In genomic region chr2:151842648-151843226, GRCm38 (mm10) we compare ENCODE assay signal across 9 mouse cellular contexts. TPM values are rescaled to one million over a fixed set of nuclear protein-coding genes. Genes with fewer than 3 reads are reported as not detected.
DNase-seq lines count a peak whose midpoint lies in the region; ATAC-seq and TF ChIP-seq lines count a peak whose summit lies in the region.
"Had no signal": no experiment of that assay in that cellular context is flagged by ENCODE, and none has a peak within 500 bp of the region (broad histone marks: within the 10 kb centered on the region; RNA-seq: fewer than 3 reads in every experiment).

TSS of gene Rspo4 (plus strand) at chr2:151842927.

- 1% methylated on average over 48 of the region's 50 CpGs for WGBS in forebrain, embryonic 11.5 days
- 2% methylated on average over 39 of the region's 50 CpGs for WGBS in liver, embryonic 11.5 days
- 2% methylated on average over 45 of the region's 50 CpGs for WGBS in stomach, postnatal 0 days

- peak; percentile 71 for ATAC-seq in forebrain, embryonic 11.5 days (replicated peaks; ENCODE audit: low FRiP score)
- peak; percentile 51; the same call in 1 of the 2 replicates for ATAC-seq in liver, embryonic 11.5 days (replicated peaks; ENCODE audit: low FRiP score)
- ATAC-seq in stomach, postnatal 0 days (ENCODE audit: low FRiP score, low TSS enrichment) = peak; percentile 35; the same call in 1 of the 2 replicates

- no peak for TF ChIP-seq CTCF in stomach, postnatal 0 days (IDR thresholded peaks at IDR 0.05; ENCODE audit: low read depth)

- H3K4me1 ChIP-seq in forebrain, embryonic 11.5 days (replicated peaks; ENCODE audit: control insufficient read depth, insufficient read depth, low read length) = 0 out of 2 replicates have a peak, but pooled peaks cover 8% of the 10 kb centered on the region
- H3K4me1 ChIP-seq in liver, embryonic 11.5 days (replicated peaks; ENCODE audit: control insufficient read depth, insufficient read depth, low read length) = no peaks in the 10 kb centered on the region
- H3K4me1 ChIP-seq in stomach, postnatal 0 days (replicated peaks; ENCODE audit: control insufficient read depth, insufficient read depth) = no peaks in the 10 kb centered on the region

- peak within 1 kb of the TSS; percentile 31 for H3K4me3 ChIP-seq in forebrain, embryonic 11.5 days (ENCODE audit: low read depth, low read length)
- H3K4me3 ChIP-seq in liver, embryonic 11.5 days (ENCODE audit: low read depth, low read length) = peak within 1 kb of the TSS; percentile 39
- H3K4me3 ChIP-seq in stomach, postnatal 0 days (ENCODE audit: low read depth, low read length) = peak within 1 kb of the TSS; percentile 35

- H3K4me2 ChIP-seq in forebrain, embryonic 11.5 days (ENCODE audit: low read depth, low read length, severe bottlenecking) = peak within 1 kb of the TSS; percentile 62
- peak within 1 kb of the TSS; percentile 66 for H3K4me2 ChIP-seq in liver, embryonic 11.5 days
- peak within 1 kb of the TSS; percentile 56 for H3K4me2 ChIP-seq in stomach, postnatal 0 days (replicated peaks; ENCODE audit: low read depth)

- peak; percentile 21 to 31 for DNase-seq in kidney, postnatal 4 days
- no peak for DNase-seq in kidney, adult 11 months
- DNase-seq in forebrain, embryonic 11.5 days (ENCODE audit: low spot score) = peak; percentile 65
- DNase-seq in liver, embryonic 11.5 days (ENCODE audit: low spot score) = no peak
- peak; percentile 32 for DNase-seq in stomach, postnatal 0 days (ENCODE audit: low spot score)
- DNase-seq in cerebellum, adult 11-12 months = no peak
- no peak for DNase-seq in thymus, postnatal 0 days (ENCODE audit: low spot score)
- DNase-seq in right cerebral cortex, postnatal 14 days = no peak
- DNase-seq: adrenal gland, adult 8-10 months had no signal

- H3K9me3 ChIP-seq in forebrain, embryonic 11.5 days (ENCODE audit: control insufficient read depth, low read length) = no peaks in the 10 kb centered on the region
- H3K9me3 ChIP-seq in liver, embryonic 11.5 days (ENCODE audit: control insufficient read depth, low read length) = no peaks in the 10 kb centered on the region
- no peaks in the 10 kb centered on the region for H3K9me3 ChIP-seq in stomach, postnatal 0 days (ENCODE audit: control insufficient read depth, low read length)

- H3K36me3 ChIP-seq in forebrain, embryonic 11.5 days (ENCODE audit: control insufficient read depth, insufficient read depth, low read length) = no peaks in the 10 kb centered on the region
- H3K36me3 ChIP-seq in liver, embryonic 11.5 days (ENCODE audit: control insufficient read depth, insufficient read depth, low read length) = no peaks in the 10 kb centered on the region
- no peaks in the 10 kb centered on the region for H3K36me3 ChIP-seq in stomach, postnatal 0 days (ENCODE audit: control insufficient read depth, insufficient read depth, low read length)

- peaks cover 23% of the 10 kb centered on the region for H3K27me3 ChIP-seq in forebrain, embryonic 11.5 days (ENCODE audit: control insufficient read depth, insufficient read depth, low read length)
- H3K27me3 ChIP-seq in liver, embryonic 11.5 days (replicated peaks; ENCODE audit: control insufficient read depth, insufficient read depth, low read length) = peaks cover 33% of the 10 kb centered on the region
- peaks cover 3% of the 10 kb centered on the region; the same call in 1 of the 2 replicates for H3K27me3 ChIP-seq in stomach, postnatal 0 days (ENCODE audit: control insufficient read depth, insufficient read depth, low read length)

- TF ChIP-seq EP300 in stomach, postnatal 0 days (optimal IDR thresholded peaks at IDR 0.05) = no peak

- H3K9ac ChIP-seq in forebrain, embryonic 11.5 days (ENCODE audit: low read length) = peak within 1 kb of the TSS; percentile 24; the same call in 1 of the 2 replicates
- no peak within 1 kb of the TSS for H3K9ac ChIP-seq in liver, embryonic 11.5 days (ENCODE audit: low read depth, low read length)
- H3K9ac ChIP-seq in stomach, postnatal 0 days (ENCODE audit: low read length) = no peak within 1 kb of the TSS

- H3K27ac ChIP-seq in forebrain, embryonic 11.5 days (ENCODE audit: low read depth, low read length) = no peak within 1 kb of the TSS
- H3K27ac ChIP-seq in liver, embryonic 11.5 days (ENCODE audit: low read depth, low read length) = no peak within 1 kb of the TSS
- H3K27ac ChIP-seq in stomach, postnatal 0 days (replicated peaks) = no peak within 1 kb of the TSS

RNA-seq across cellular contexts. Expression of gene Rspo4, which starts in this region (rescaled TPM):
- 0.15 TPM in 2 replicates for polyA plus RNA-seq in forebrain, embryonic 11.5 days (2014; fragmentation: Nextera tagmentation; extraction: Ambion mirVana)
- 0.47 and 0.74 TPM in 2 replicates for polyA plus RNA-seq in liver, embryonic 11.5 days (2014; fragmentation: Nextera tagmentation; extraction: Ambion mirVana)
- polyA plus RNA-seq in stomach, postnatal 0 days (2015; fragmentation: Nextera tagmentation; extraction: Ambion mirVana) = 0.05 and 0.07 TPM in 2 replicates
- 0.10 TPM in 1 of 2 replicates, not detected in the other for polyA plus RNA-seq in thymus, postnatal 0 days (2015; fragmentation: Nextera tagmentation; extraction: Ambion mirVana)

Comparison
In these comparisons a context has a peak if more than half of its experiments do, and no peak if none do; other contexts are left out.
1. DNase-seq: peak in kidney, postnatal 4 days (2 of 2); none in kidney, adult 11 months (single experiment), liver, embryonic 11.5 days (single experiment), cerebellum, adult 11-12 months (single experiment), thymus, postnatal 0 days (single experiment) and right cerebral cortex, postnatal 14 days (single experiment).
2. Peak in DNase-seq, ATAC-seq, H3K4me3 ChIP-seq, H3K9ac ChIP-seq and H3K4me2 ChIP-seq in forebrain, embryonic 11.5 days; RNA of the gene not detected or under 1 TPM.
3. Peak in ATAC-seq, H3K4me3 ChIP-seq and H3K4me2 ChIP-seq in liver, embryonic 11.5 days; RNA of the gene not detected or under 1 TPM.
4. Peak in DNase-seq, ATAC-seq, H3K4me3 ChIP-seq and H3K4me2 ChIP-seq in stomach, postnatal 0 days; RNA of the gene not detected or under 1 TPM.
5. Peak in every context shown above with its lines, with median percentiles within 50 percentile points of each other: ATAC-seq, H3K4me2 ChIP-seq and H3K4me3 ChIP-seq.